Mouse (Mus musculus) heart, embryonic 13.5 days (tissue): ENCODE measurements around the gene Dhcr7. TPM values are rescaled to one million over a fixed set of nuclear protein-coding genes. Genes with fewer than 3 reads are reported as not detected.

Experiments
- ATAC-seq: fragments of 200-750 bp; cut with Nextera tagmentation; 2 replicates; pipeline ENCODE4 v1.8.0; 2017; ENCODE audit warnings: moderate TSS enrichment; ENCODE audit not compliant: insufficient number of reproducible peaks, low FRiP score, low TSS enrichment; ENCODE audit errors: extremely low read depth
- H3K27ac ChIP-seq: fragments of 300-500 bp; sonication (generic); replicated peaks from 2 replicates; pipeline ENCODE4 v1.5.1; 2015; ENCODE audit warnings: moderate library complexity, mild to moderate bottlenecking, inconsistent platforms
- H3K27me3 ChIP-seq: fragments of 300-500 bp; sonication (generic); replicated peaks from 2 replicates; pipeline ENCODE4 v1.6.1; 2015; ENCODE audit warnings: mild to moderate bottlenecking, inconsistent platforms
- H3K36me3 ChIP-seq: fragments of 300-500 bp; sonication (generic); 2 replicates; pipeline ENCODE4 v1.6.1; 2015; ENCODE audit warnings: mild to moderate bottlenecking, inconsistent platforms
- H3K4me1 ChIP-seq: fragments of 300-500 bp; sonication (generic); 2 replicates; pipeline ENCODE4 v1.6.1; 2015; ENCODE audit warnings: inconsistent platforms
- H3K4me2 ChIP-seq: fragments of 300-500 bp; sonication (generic); 2 replicates; pipeline ENCODE4 v1.6.1; 2015; ENCODE audit warnings: inconsistent platforms, mild to moderate bottlenecking, moderate library complexity
- H3K4me3 ChIP-seq: fragments of 300-500 bp; sonication (generic); 2 replicates; pipeline ENCODE4 v1.5.1; 2015; ENCODE audit warnings: moderate library complexity, mild to moderate bottlenecking, inconsistent platforms
- H3K9ac ChIP-seq: fragments of 300-500 bp; sonication (generic); 2 replicates; pipeline ENCODE4 v1.6.1; 2015; ENCODE audit warnings: inconsistent platforms, mild to moderate bottlenecking, moderate library complexity
- H3K9me3 ChIP-seq: fragments of 300-500 bp; sonication (generic); 2 replicates; pipeline ENCODE4 v1.6.1; 2016; ENCODE audit warnings: inconsistent platforms
- WGBS: fragments of 180-500 bp; shearing (Covaris S2); methylation state at CpG from one replicate; pipeline ENCODE4 v1.1.7; 2015; ENCODE audit warnings: mixed read lengths; 5-methylcytosine and 5-hydroxymethylcytosine counted together
- microRNA-seq: library from miRNA; unstranded; fragments of <30 nt; microRNA quantifications from one replicate; pipeline ENCODE4, GENCODE M21; 2016
- polyA plus RNA-seq: library from polyadenylated mRNA; unstranded; fragments of >200 nt; fragmentation: Nextera tagmentation; extraction: Ambion mirVana; gene quantifications from 2 replicates; pipeline ENCODE4 v1.2.1, GENCODE M21; 2015

Gene Dhcr7
- polyA plus RNA-seq, 1 experiment from 2014 or later, result 25.6 TPM

- no peak overlapping the region for H3K4me2 ChIP-seq
- no peak overlapping the region for H3K4me3 ChIP-seq
- H3K9ac ChIP-seq, result no peak overlapping the region
- H3K4me1 ChIP-seq, result no peaks in the 10 kb centered on the region
- WGBS, result 76% methylated on average over 2 of the region's 2 CpGs
- H3K27ac ChIP-seq, result no peak overlapping the region
- no peak for ATAC-seq
- H3K36me3 ChIP-seq, result no peaks in the 10 kb centered on the region
- H3K27me3 ChIP-seq, result peaks cover 32% of the 10 kb centered on the region
- H3K9me3 ChIP-seq, result no peaks in the 10 kb centered on the region
These were observed 68.2 kb downstream of the Dhcr7 start for GRCm38 (mm10) chr7:143891146-143891545.

- H3K27me3 ChIP-seq, result peaks cover 32% of the 10 kb centered on the region
- 59% methylated on average over 2 of the region's 2 CpGs for WGBS
These were observed 69.4 kb downstream of the Dhcr7 start for GRCm38 (mm10) chr7:143892361-143892760.

More at GRCm38 (mm10) chr7:143892361-143892760, 69.4 kb downstream of the Dhcr7 start:
- Histone ChIP-seq H3K4me1 (no peaks in the 10 kb centered on the region), H3K9ac (no peak overlapping the region), H3K27ac (no peak overlapping the region), H3K9me3 (no peaks in the 10 kb centered on the region), H3K4me3 (no peak overlapping the region), H3K36me3 (no peaks in the 10 kb centered on the region), H3K4me2 (no peak overlapping the region)
- ATAC-seq, result no peak

Small RNA genes within 50 kb of the gene (microRNA-seq; reads per million reads assigned to microRNA genes)
- not detected for gene Gm22064

Other genes with a start within 250 kb of the Dhcr7 start
- gene Cars, start 223.1 kb upstream of the Dhcr7 start, polyA plus RNA-seq, result 26.6 and 31.4 TPM in 2 replicates
- 0.46 and 0.62 TPM in 2 replicates for gene Tnfrsf26, start 194.4 kb upstream of the Dhcr7 start, polyA plus RNA-seq
- 3.8 and 5.3 TPM in 2 replicates for gene Tnfrsf22, start 173.5 kb upstream of the Dhcr7 start, polyA plus RNA-seq
- 2.4 and 3.1 TPM in 2 replicates for gene Tnfrsf23, start 137.3 kb upstream of the Dhcr7 start, polyA plus RNA-seq
- gene Osbpl5, start 66.2 kb upstream of the Dhcr7 start, polyA plus RNA-seq, result 34.8 and 36.2 TPM in 2 replicates
- not detected in 2 replicates for gene Mrgprg, start 56.2 kb upstream of the Dhcr7 start, polyA plus RNA-seq
- 1.8 and 1.9 TPM in 2 replicates for gene Mrgpre, start 38.6 kb upstream of the Dhcr7 start, polyA plus RNA-seq
- 6.4 and 6.5 TPM in 2 replicates for gene Nadsyn1, start 296 bp upstream of the Dhcr7 start, polyA plus RNA-seq
- gene Gm498, start 43.7 kb downstream of the Dhcr7 start, polyA plus RNA-seq, result not detected in 2 replicates
- gene Shank2, start 178.8 kb downstream of the Dhcr7 start, polyA plus RNA-seq, result 0.15 and 0.37 TPM in 2 replicates